43 mouse cellular contexts compared by ENCODE assay signal in the genomic region with DNA sequence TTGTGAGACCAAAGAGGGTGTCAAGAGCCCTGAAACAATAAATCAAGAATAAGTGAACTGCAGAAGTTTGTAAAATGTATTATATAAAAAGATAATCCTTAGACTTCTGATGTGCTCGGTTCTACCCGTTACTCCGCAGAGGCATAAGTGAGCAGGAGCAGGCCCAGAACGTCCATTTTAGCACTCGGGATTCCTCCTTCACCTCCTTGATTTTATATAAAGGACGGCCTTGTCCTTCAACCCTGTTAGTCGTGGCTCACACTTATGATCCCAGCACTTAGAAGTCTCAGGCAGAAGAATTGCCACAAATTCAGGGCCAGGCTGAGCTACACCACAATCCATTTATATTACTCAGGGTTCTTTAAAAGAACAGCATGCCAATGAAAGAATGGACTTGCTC. TPM values are rescaled to one million over a fixed set of nuclear protein-coding genes. Genes with fewer than 3 reads are reported as not detected.
"Had no signal": no experiment of that assay in that cellular context is flagged by ENCODE, and none has a peak within 500 bp of the region (broad histone marks: within the 10 kb centered on the region; RNA-seq: fewer than 3 reads in every experiment).

No protein-coding gene starts in this region.

- H3K9me3 ChIP-seq: limb, embryonic 10.5 days; limb, embryonic 12.5 days; limb, embryonic 13.5 days; limb, embryonic 15.5 days; liver, embryonic 12.5 days; liver, embryonic 13.5 days; liver, embryonic 15.5 days; lung, embryonic 15.5 days; megakaryocyte, embryonic 14.5 days; midbrain, embryonic 10.5 days; midbrain, embryonic 12.5 days; midbrain, embryonic 15.5 days; neural tube, embryonic 12.5 days; neural tube, embryonic 13.5 days had no signal

- DNase-seq: left cerebral cortex, postnatal 4 days; liver; liver, embryonic 13.5 days; liver, postnatal 0 days; lung, adult 18-20 months; lung, adult 2 months; lung, embryonic 14.5 days; lung, postnatal 10 days; lung, postnatal 14 days; lung, postnatal 36 days; lung, postnatal 4 days; midbrain, embryonic 14.5 days had no signal

- H3K4me3 ChIP-seq: limb, embryonic 10.5 days; limb, embryonic 12.5 days; limb, embryonic 13.5 days; limb, embryonic 15.5 days; liver, embryonic 12.5 days; liver, embryonic 13.5 days; liver, embryonic 15.5 days; lung, embryonic 15.5 days; megakaryocyte, embryonic 14.5 days; midbrain, embryonic 10.5 days; midbrain, embryonic 12.5 days; midbrain, embryonic 15.5 days; myocyte; neural tube, embryonic 12.5 days; neural tube, embryonic 13.5 days had no signal

- ATAC-seq: liver, embryonic 12.5 days; liver, postnatal 0 days; lung, postnatal 0 days; midbrain, embryonic 15.5 days; midbrain, embryonic 16.5 days had no signal

- H3K9ac ChIP-seq: limb, embryonic 12.5 days; limb, embryonic 13.5 days; limb, embryonic 15.5 days; liver, embryonic 12.5 days; liver, embryonic 13.5 days; liver, embryonic 14.5 days; liver, embryonic 15.5 days; liver, postnatal 0 days; lung, embryonic 14.5 days; lung, embryonic 15.5 days; midbrain, embryonic 12.5 days; midbrain, embryonic 15.5 days; neural tube, embryonic 12.5 days; neural tube, embryonic 13.5 days had no signal

- H3K27ac ChIP-seq: limb, embryonic 10.5 days; limb, embryonic 12.5 days; limb, embryonic 13.5 days; limb, embryonic 15.5 days; liver, embryonic 12.5 days; liver, embryonic 13.5 days; liver, embryonic 14.5 days; liver, embryonic 15.5 days; lung, embryonic 15.5 days; macrophage; midbrain, embryonic 10.5 days; midbrain, embryonic 12.5 days; midbrain, embryonic 15.5 days; neural tube, embryonic 12.5 days; neural tube, embryonic 13.5 days had no signal

- H3K4me2 ChIP-seq: limb, embryonic 12.5 days; limb, embryonic 13.5 days; limb, embryonic 15.5 days; liver, embryonic 11.5 days; liver, embryonic 12.5 days; liver, embryonic 13.5 days; liver, embryonic 15.5 days; lung, embryonic 14.5 days; lung, embryonic 15.5 days; midbrain, embryonic 12.5 days; midbrain, embryonic 15.5 days; neural tube, embryonic 12.5 days; neural tube, embryonic 13.5 days had no signal

- H3K27me3 ChIP-seq: limb, embryonic 12.5 days; limb, embryonic 13.5 days; limb, embryonic 15.5 days; liver, embryonic 12.5 days; lung, embryonic 15.5 days; megakaryocyte, embryonic 14.5 days; midbrain, embryonic 12.5 days; midbrain, embryonic 15.5 days; neural tube, embryonic 12.5 days; neural tube, embryonic 13.5 days had no signal

RNA-seq across cellular contexts. Expression of a gene that starts 22.5 kb away (rescaled TPM):
- total RNA-seq: left cerebral cortex, postnatal 10 days; left cerebral cortex, postnatal 14 days; left cerebral cortex, postnatal 25 days; left cerebral cortex, postnatal 36 days; left cerebral cortex, postnatal 4 days; megakaryocyte progenitor cell, adult 5-6 weeks; megakaryocyte, adult 5-6 weeks; midbrain, postnatal 0 days; monocyte, adult 5-6 weeks had no signal
- polyA plus RNA-seq: limb, embryonic 10.5 days; limb, embryonic 11.5 days; limb, embryonic 12.5 days; limb, embryonic 13.5 days; limb, embryonic 14.5 days; limb, embryonic 15.5 days; liver, embryonic 11.5 days; liver, embryonic 13.5 days; liver, embryonic 14.5 days; lung, embryonic 14.5 days; lung, embryonic 15.5 days; lung, embryonic 16.5 days; lung, postnatal 0 days; macrophage; midbrain, embryonic 10.5 days; midbrain, embryonic 12.5 days; midbrain, embryonic 14.5 days; midbrain, embryonic 15.5 days; midbrain, embryonic 16.5 days; midbrain, postnatal 0 days; myocyte; neural tube, embryonic 11.5 days; neural tube, embryonic 12.5 days; neural tube, embryonic 13.5 days had no signal
